Mouse (Mus musculus) neural tube, embryonic 11.5 days (tissue): ENCODE measurements around the gene Atg9a. TPM values are rescaled to one million over a fixed set of nuclear protein-coding genes. Genes with fewer than 3 reads are reported as not detected.

Experiments
- ATAC-seq: fragments of 200-750 bp; cut with Nextera tagmentation; 2 replicates; pipeline ENCODE4 v1.8.0; 2017; ENCODE audit warnings: moderate number of reproducible peaks, mild to moderate bottlenecking, moderate TSS enrichment, moderate library complexity; ENCODE audit not compliant: insufficient read depth, low FRiP score, low TSS enrichment
- DNase-seq: peaks from one replicate; pipeline ENCODE4 v3.0.0-alpha.2; 2015; ENCODE audit warnings: low spot score
- H3K27ac ChIP-seq: fragments of 300-500 bp; sonication (generic); 2 replicates; pipeline ENCODE4 v1.5.1; 2014; ENCODE audit warnings: low read depth, mild to moderate bottlenecking, low read length
- H3K27me3 ChIP-seq: fragments of 300-500 bp; sonication (generic); 2 replicates; pipeline ENCODE4 v1.6.1; 2014; ENCODE audit warnings: mild to moderate bottlenecking, low read length, mixed read lengths; ENCODE audit not compliant: control insufficient read depth, insufficient read depth
- H3K36me3 ChIP-seq: fragments of 300-500 bp; sonication (generic); 2 replicates; pipeline ENCODE4 v1.6.1; 2014; ENCODE audit warnings: mild to moderate bottlenecking, low read length, moderate library complexity, mixed read lengths; ENCODE audit not compliant: control insufficient read depth, insufficient read depth
- H3K4me1 ChIP-seq: fragments of 300-500 bp; sonication (generic); 2 replicates; pipeline ENCODE4 v1.6.1; 2014; ENCODE audit warnings: low read length, mixed read lengths; ENCODE audit not compliant: control insufficient read depth, insufficient read depth
- H3K4me2 ChIP-seq: fragments of 300-500 bp; sonication (generic); 2 replicates; pipeline ENCODE4 v1.6.1; 2014; ENCODE audit warnings: low read depth, mild to moderate bottlenecking, moderate library complexity
- H3K4me3 ChIP-seq: fragments of 300-500 bp; sonication (generic); 2 replicates; pipeline ENCODE4 v1.5.1; 2014; ENCODE audit warnings: low read depth, low read length
- H3K9ac ChIP-seq: fragments of 300-500 bp; sonication (generic); 2 replicates; pipeline ENCODE4 v1.6.1; 2014; ENCODE audit warnings: mild to moderate bottlenecking, low read length
- H3K9me3 ChIP-seq: fragments of 300-500 bp; sonication (generic); 2 replicates; pipeline ENCODE4 v1.6.1; 2016; ENCODE audit warnings: low read length; ENCODE audit not compliant: control insufficient read depth
- WGBS: fragments of 180-500 bp; shearing (Covaris S2); extraction: QIAGEN DNeasy Blood & Tissue Kit; methylation state at CpG from one replicate; pipeline ENCODE4 v1.1.7; 2014; 5-methylcytosine and 5-hydroxymethylcytosine counted together
- polyA plus RNA-seq: library from polyadenylated mRNA; unstranded; fragments of >200 nt; fragmentation: Nextera tagmentation; extraction: Ambion mirVana; gene quantifications from 2 replicates; pipeline ENCODE4 v1.2.1, GENCODE M21; 2014

Gene Atg9a
- polyA plus RNA-seq, 1 experiment from 2014 or later: 27.0 TPM

DNA sequence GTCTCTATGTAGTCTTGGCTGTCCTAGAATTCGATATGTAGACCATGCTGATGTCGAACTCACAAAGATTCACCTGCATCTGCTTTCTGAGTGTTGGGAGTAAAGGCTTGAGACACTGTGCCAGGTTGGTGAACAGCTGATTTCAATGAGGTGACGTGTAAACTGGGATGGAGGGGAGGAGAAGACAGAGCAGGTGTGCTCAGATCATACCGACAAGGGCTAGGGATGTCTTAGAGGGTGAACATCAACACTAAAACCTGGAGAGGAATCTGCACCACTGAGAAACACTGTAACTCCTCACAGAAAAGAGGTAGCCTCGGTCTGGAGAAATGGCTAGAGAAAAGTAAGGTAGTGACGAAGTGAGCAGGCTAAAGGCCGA, 23.9 kb downstream of the Atg9a start:
- ATAC-seq: peak; percentile 21
- peak overlapping the region; percentile 20; the same call in 1 of the 2 replicates for H3K9ac ChIP-seq
- H3K4me2 ChIP-seq: peak overlapping the region; percentile 64
- WGBS: 11% methylated on average over 7 of the region's 7 CpGs
- H3K9me3 ChIP-seq: no peaks in the 10 kb centered on the region
- DNase-seq: no peak
- H3K27me3 ChIP-seq: no peaks in the 10 kb centered on the region
- H3K36me3 ChIP-seq: peaks cover 11% of the 10 kb centered on the region
- peaks cover 8% of the 10 kb centered on the region; the same call in 1 of the 2 replicates for H3K4me1 ChIP-seq
- H3K27ac ChIP-seq: no peak overlapping the region
- H3K4me3 ChIP-seq: peak overlapping the region; percentile 55

DNA sequence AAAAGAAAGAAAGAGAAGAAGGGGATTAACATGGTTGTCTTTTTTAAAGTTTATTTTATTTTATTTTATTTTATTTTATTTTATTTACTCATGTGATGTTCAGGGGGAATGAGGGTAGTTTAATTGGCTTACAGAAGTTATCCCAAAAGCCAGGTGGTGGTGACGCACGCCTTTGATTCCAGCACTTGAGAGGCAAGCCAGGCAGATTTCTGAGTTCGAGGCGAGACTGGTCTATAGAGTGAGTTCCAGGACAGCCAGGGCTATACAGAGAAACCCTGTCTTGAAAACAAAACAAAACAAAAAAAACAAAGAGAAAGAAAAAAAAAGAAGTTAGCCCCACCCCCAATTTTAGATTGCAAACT, 31.8 kb downstream of the Atg9a start:
- no peak overlapping the region for H3K9ac ChIP-seq
- H3K9me3 ChIP-seq: no peaks in the 10 kb centered on the region
- H3K27me3 ChIP-seq: no peaks in the 10 kb centered on the region
- no peak for ATAC-seq
- WGBS: 87% methylated on average over 4 of the region's 4 CpGs
- H3K27ac ChIP-seq: no peak overlapping the region
- no peak for DNase-seq
- no peaks in the 10 kb centered on the region for H3K36me3 ChIP-seq
- no peak overlapping the region for H3K4me3 ChIP-seq
- no peak overlapping the region for H3K4me2 ChIP-seq
- H3K4me1 ChIP-seq: no peaks in the 10 kb centered on the region

DNA sequence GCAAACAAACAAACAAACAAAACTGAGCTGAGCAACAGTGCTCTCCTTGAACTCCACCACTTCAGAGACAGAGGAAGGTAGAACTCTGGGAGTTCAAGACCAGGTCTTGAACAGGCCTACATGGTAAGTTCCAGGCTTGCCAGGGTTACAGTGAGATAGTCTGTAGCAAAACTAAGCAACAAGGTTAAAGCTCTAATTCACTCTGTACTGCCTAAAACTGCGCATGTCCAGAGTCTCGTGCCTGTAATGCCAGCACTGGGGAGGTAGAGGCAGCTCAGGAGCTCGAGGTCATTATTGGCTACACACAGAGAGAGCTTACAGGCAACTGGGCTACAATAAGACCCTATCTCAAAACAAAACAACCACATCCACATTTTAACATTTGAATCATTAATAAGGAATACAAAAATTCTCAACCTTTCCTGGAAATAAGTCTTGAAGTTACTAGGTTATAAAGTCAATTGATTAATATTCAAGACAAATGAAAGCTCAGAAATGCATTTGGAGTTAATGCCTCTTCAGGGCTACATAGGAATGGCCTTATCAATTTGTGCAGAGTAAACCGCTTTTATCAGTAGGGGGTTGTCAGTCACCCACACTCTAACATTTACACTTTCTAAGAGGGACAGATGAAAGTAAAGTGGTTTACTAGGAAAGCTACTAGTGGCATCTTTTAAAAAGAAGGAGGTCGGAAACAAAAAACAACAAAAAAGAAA, 32.3 kb downstream of the Atg9a start:
- H3K27me3 ChIP-seq: no peaks in the 10 kb centered on the region
- no peak for DNase-seq

DNA sequence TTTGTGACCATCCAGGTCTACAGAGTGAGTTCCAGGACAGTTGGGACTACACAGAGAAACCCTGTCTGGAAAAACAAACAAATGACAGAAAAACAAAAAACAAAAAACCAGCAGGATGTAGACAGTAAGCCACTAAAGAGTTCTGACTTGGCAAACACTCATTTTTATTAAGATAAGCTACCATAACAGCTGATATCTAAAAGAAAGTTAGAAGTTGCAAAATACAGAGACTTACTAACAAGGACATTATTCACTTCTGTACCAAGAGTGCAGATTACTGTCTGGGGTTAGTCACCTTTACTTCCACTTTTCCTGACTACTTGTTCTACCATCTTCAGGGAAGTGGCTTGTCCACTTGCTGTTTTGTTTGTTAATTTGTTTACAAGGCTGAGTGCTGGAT, 33.0 kb downstream of the Atg9a start:
- Histone ChIP-seq H3K27me3 (no peaks in the 10 kb centered on the region), H3K4me2 (no peak overlapping the region), H3K36me3 (no peaks in the 10 kb centered on the region), H3K9me3 (no peaks in the 10 kb centered on the region), H3K4me3 (no peak overlapping the region), H3K4me1 (no peaks in the 10 kb centered on the region), H3K27ac (no peak overlapping the region), H3K9ac (no peak overlapping the region)
- DNase-seq: no peak
- no peak for ATAC-seq

More for the DNA sequence above, 32.3 kb downstream of the Atg9a start:
- H3K36me3 ChIP-seq: no peaks in the 10 kb centered on the region
- no peak for ATAC-seq
- no peak overlapping the region for H3K4me2 ChIP-seq
- no peaks in the 10 kb centered on the region for H3K4me1 ChIP-seq
- WGBS: 77% methylated on average over 5 of the region's 5 CpGs
- no peak overlapping the region for H3K9ac ChIP-seq
- no peak overlapping the region for H3K27ac ChIP-seq
- no peak overlapping the region for H3K4me3 ChIP-seq
- H3K9me3 ChIP-seq: no peaks in the 10 kb centered on the region

DNA sequence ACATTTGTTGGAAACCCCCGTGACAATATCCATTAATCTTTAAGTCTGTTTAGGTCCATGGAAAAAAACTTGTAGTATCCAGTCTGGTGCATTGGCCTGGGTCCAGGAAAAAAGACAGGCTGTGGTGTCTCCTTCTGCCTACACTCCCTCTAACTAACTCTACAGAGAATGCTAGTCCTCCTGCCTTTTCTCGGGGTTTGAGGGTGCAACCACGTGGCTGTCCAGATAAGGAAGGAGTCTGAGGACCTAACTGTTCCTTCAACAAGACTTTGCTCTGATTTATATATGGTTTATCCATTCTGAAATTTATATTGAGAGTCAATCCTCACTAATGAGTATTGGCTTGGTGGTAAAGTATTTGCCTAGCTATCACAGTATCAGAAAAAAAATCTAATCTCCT, 36.2 kb downstream of the Atg9a start:
- Histone ChIP-seq H3K27ac (no peak overlapping the region), H3K9me3 (no peaks in the 10 kb centered on the region), H3K27me3 (no peaks in the 10 kb centered on the region), H3K4me2 (no peak overlapping the region), H3K4me3 (no peak overlapping the region), H3K9ac (no peak overlapping the region), H3K36me3 (no peaks in the 10 kb centered on the region), H3K4me1 (no peaks in the 10 kb centered on the region)
- ATAC-seq: no peak
- WGBS: 75% methylated on average over 3 of the region's 3 CpGs
- DNase-seq: no peak

DNA sequence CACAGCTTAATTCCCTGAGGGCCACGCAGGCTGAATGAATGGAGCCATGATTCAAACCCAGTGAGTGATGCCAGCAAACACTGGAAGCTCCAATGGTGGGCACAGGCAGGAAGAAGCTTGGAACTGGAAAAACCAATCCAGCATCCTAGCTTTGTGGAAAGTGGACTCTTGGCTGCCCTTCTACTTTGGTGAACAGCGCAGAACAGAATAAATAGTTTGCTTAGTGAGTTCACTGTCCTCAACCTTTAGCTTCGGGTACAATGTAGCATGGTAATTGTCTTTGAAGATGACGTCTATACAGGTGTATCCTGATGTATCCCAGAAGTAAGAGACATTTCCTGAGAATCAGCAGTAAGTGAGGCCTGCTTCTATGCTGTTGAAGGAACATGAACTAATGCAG, 43.3 kb downstream of the Atg9a start:
- H3K4me1 ChIP-seq: peaks cover 2% of the 10 kb centered on the region; the same call in 1 of the 2 replicates
- no peak for ATAC-seq
- H3K4me3 ChIP-seq: no peak overlapping the region
- 90% methylated on average over 4 of the region's 4 CpGs for WGBS
- no peak overlapping the region for H3K27ac ChIP-seq
- no peak overlapping the region for H3K4me2 ChIP-seq
- peaks cover 10% of the 10 kb centered on the region for H3K36me3 ChIP-seq
- H3K9ac ChIP-seq: no peak overlapping the region
- no peaks in the 10 kb centered on the region for H3K9me3 ChIP-seq
- H3K27me3 ChIP-seq: no peaks in the 10 kb centered on the region
- DNase-seq: no peak

DNA sequence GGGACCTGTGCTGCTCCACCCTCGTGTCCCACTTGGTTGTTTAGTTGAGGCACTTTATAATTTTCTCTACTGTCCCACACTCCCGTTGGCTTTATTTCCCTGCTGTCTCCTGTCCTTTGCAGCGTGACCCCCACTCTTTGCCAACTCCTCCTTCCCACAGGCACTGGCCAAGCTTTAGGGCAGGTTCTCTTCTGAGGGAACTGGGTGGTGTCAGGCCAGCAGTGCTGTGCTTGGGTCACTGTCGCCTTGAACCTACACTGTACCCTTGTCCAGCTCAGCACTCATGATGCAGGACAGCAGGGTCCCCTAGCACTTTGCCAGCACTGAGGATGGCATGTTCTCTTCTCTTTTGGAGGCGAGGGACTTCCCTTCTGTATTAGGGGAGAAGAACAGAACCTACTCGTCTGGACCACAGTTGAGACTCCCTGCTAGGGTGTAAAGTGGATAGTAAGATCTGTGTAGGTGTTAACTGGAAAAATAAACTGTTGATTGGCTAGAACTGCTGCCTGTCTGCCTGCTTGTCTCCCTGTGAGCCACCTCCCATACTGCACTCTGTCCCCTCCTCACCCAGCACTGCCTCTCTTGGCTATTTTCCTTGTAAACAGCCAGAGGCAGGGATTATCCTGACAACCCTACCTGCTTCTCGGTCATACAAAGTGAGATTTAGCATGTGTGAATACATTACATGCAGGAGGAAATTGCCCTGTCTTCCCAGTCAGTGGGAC, 44.4 kb downstream of the Atg9a start:
- no peak for DNase-seq
- peaks cover 4% of the 10 kb centered on the region; the same call in 1 of the 2 replicates for H3K4me1 ChIP-seq
- H3K27me3 ChIP-seq: no peaks in the 10 kb centered on the region
- WGBS: 85% methylated on average over 7 of the region's 7 CpGs
- H3K27ac ChIP-seq: no peak overlapping the region
- H3K4me2 ChIP-seq: no peak overlapping the region
- no peaks in the 10 kb centered on the region for H3K9me3 ChIP-seq
- H3K9ac ChIP-seq: no peak overlapping the region
- peaks cover 10% of the 10 kb centered on the region for H3K36me3 ChIP-seq
- ATAC-seq: no peak
- no peak overlapping the region for H3K4me3 ChIP-seq

DNA sequence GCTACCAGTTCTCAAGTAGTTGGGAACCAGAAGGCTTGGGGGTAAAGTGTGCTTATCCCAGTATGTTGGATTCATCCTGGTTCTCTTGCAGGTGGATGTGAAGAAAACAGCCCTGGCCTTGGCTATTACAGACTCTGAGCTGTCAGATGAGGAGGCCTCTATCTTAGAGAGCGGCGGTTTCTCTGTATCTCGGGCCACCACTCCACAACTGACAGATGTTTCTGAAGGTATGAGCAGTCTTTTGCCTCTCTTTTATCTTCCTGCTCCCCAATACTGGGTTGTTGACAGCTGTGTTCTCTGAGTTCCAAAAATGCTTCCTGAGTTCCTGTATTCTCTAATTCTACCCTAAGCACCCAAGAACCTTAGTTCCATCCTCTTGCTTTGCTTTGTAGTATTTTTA, 46.4 kb downstream of the Atg9a start:
- no peak overlapping the region for H3K9ac ChIP-seq

More for the DNA sequence above, 46.4 kb downstream of the Atg9a start:
- Histone ChIP-seq H3K9me3 (no peaks in the 10 kb centered on the region), H3K36me3 (peaks cover 10% of the 10 kb centered on the region), H3K27ac (no peak overlapping the region), H3K27me3 (no peaks in the 10 kb centered on the region), H3K4me3 (no peak overlapping the region), H3K4me1 (peaks cover 11% of the 10 kb centered on the region; the same call in 1 of the 2 replicates), H3K4me2 (no peak overlapping the region)
- ATAC-seq (no peak), DNase-seq (no peak)
- 91% methylated on average over 3 of the region's 3 CpGs for WGBS
